Mouse (Mus musculus): ENCODE measurements around the gene Hoxb4.

Gene Hoxb4

GRCm38 (mm10) chr11:96311520-96312417, 6.3 kb upstream of the Hoxb4 start:
- intact Hi-C loops (cut with DNase I), result no loop called here

- intact Hi-C loops (cut with DNase I), result no loop called here
Observed at GRCm38 (mm10) chr11:96313134-96313533, 4.9 kb upstream of the Hoxb4 start.

DNA sequence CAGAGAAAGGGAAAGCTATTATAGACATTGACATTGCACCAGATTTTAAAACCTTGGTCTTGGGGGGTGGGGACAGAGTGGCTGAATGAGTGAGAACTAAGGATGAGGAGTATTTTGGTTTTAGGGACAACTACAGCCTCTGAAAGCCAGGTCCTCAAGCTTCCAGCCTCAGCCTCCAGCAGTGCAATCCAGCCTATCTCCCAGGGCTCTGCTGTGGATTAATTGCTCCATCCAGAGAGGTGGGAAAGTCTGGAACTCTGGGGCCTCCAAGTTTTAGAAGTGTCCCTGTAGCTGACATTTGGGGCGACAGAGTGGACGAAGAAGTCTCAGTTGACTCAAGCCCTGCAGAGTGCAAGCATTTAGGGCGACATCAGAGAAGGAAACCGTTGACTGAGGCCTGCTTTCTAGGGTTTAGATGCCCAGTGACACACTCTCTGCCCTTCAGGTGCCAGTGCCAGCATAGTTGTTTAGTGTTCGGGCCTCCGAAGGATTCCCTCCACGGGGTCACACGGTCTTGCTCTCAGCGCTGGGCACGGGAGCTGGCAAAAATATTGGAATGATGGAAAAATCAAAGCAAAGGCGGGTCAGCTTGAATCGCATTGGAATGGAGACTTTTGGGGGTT, 4.2 kb upstream of the Hoxb4 start:
- intact Hi-C loops (cut with DNase I), result no loop called here

DNA sequence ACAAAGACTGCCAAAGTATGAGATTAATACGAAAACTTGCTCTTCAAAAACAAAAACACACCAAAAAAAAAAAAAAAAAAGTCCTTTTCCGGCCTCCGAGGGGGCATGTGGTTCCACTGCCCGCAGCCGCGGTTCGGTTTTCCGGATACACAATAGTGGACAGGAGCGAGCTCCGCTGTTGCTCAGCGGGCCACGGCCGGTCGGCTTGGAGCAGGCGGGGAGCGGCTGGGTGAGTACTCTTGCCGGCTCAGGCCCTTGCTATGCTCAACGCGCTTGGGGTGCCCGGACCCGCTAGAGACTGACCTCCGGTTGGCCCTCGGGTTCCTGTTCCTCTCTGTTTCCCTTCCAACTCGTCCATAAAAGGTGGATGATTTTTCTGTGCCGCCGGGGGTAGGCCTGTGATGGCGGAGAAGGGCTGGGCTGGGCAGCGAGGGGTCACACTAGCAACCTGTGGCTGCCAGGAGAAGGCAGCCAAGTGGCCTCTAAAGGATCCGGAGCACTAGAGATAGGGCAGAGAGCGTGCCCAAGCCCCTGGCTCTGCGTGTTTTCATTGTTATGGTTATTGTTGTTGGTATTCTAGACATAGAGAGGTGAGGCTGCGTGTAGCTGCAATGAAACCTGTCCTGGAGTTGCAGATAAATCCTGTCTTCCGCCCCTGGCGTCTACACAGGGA, 3.3 kb upstream of the Hoxb4 start:
- intact Hi-C loops (cut with DNase I), result loop anchor here (5.0 kb wide), 1 partner anchor 37 kb away; the partner anchor contains the start of gene Hoxb2

DNA sequence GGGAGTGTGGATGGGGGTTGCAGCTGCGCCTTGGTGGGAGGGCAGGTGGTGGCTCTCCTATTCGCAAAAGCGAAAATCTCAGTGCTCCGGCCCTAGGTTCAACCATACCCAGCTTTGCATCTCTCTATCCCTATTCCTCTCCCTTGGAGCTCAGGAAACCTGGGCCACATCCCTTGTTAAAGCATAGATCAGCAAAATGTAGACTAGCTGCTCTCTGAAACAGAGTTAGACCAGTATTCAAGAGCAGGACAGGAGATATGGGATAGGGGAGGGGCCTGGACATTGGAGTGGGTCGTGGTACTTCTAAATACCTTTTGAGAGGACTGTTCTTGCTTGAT, 2.8 kb upstream of the Hoxb4 start:
- intact Hi-C loops (cut with DNase I), result loop anchor here (5.0 kb wide), 1 partner anchor 37 kb away; the partner anchor contains the start of gene Hoxb2

- intact Hi-C loops (cut with DNase I), result loop anchor here (5.0 kb wide), 1 partner anchor 35 kb away; the partner anchor contains the start of gene Hoxb2
Observed at GRCm38 (mm10) chr11:96316696-96317607, 1.1 kb upstream of the Hoxb4 start.

GRCm38 (mm10) chr11:96318368-96319070, 452 bp downstream of the Hoxb4 start:
- intact Hi-C loops (cut with DNase I), result loop anchor here (5.0 kb wide), 1 partner anchor 34 kb away; the partner anchor contains the start of gene Hoxb2

DNA sequence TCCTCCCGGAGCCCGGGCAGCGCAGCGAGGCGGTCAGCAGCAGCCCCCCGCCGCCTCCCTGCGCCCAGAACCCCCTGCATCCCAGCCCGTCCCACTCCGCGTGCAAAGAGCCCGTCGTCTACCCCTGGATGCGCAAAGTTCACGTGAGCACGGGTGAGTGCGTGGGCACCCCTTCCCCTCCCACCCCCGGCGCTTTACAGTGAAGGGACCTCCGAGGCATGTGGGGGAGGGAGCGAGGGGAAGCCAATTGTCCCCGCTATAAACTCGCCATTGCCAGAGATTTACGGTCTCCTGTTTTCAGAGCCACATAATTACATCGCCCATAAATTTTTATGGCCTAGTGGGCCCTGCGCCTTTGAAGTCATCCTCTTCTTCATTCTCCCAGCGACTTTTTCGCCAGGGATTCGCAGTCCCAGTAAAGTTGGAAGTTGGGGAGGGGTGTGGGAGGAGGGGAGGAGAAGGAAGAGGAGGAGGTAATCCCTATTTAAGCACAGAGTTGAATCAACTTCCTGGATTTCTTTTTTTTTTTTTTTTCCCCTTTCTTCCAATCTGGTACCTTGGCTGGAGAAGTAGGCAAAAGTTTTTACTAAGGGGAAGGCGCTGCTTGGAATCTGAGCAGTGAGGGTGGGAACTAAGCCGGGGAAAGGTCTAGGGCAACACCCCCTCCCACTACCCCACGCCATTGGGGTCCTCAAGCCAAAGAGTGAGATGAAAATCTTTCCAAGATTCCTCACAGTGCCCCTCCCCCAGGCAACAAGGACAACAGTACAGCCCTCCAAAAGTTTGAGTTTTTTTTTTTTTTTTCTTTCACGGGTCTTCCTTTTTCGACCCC, 1.2 kb downstream of the Hoxb4 start:
- intact Hi-C loops (cut with DNase I), result loop anchor here (5.0 kb wide), 1 partner anchor 33 kb away; the partner anchor contains the start of gene Hoxb2

DNA sequence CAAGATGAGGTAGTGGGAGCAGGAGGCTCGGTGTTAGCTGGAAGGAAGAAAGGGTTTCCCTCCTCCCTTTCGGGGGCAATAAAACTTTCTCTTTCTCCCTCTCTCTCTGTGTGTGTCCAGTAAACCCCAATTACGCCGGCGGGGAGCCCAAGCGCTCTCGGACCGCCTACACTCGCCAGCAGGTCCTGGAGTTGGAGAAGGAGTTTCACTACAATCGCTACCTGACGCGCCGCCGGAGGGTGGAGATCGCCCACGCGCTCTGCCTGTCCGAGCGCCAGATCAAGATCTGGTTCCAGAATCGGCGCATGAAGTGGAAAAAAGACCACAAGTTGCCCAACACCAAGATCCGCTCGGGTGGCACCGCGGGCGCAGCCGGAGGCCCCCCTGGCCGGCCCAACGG, 1.8 kb downstream of the Hoxb4 start:
- intact Hi-C loops (cut with DNase I), result loop anchor here (5.0 kb wide), 1 partner anchor 32 kb away; the partner anchor contains the start of gene Hoxb2

DNA sequence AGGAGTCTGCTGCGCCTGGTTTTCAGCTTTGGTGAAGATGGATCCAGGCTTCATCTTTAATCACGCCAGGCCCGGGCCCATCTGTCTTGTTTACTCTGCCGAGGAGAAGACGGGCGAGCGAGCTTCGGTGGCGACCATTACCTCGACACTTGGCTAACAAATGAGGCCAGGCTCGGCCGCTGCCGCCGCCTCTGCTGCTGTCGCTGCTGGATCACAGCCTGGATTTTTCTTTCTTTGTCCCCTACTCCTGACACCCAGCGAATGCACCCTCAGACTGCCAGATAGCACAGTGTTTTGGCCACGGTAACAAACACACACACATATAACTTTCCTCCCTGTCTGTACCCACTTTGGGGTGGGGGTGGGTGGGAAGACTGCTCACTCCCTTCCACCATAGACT, 2.6 kb downstream of the Hoxb4 start:
- intact Hi-C loops (cut with DNase I), result no loop called here

DNA sequence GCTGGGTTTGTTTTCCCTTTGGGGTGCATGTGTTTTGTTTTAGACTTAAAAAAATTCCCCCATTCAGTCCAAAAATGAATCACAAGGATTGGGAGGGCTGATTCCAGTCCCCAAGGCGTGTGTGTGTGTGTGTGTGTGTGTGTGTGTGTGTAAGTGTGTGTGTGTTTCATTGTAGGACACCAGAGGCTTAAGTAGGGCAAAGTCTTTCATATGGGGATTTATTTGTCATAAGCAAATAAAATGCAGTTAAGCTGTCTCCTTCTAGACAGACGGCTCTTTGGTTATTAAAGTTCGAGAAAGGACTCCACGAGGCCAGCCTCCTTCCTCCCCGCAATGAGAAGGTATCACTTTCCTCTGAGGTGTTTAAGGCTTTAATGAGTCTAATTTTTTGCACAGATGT, 3.8 kb downstream of the Hoxb4 start:
- intact Hi-C loops (cut with DNase I), result no loop called here

DNA sequence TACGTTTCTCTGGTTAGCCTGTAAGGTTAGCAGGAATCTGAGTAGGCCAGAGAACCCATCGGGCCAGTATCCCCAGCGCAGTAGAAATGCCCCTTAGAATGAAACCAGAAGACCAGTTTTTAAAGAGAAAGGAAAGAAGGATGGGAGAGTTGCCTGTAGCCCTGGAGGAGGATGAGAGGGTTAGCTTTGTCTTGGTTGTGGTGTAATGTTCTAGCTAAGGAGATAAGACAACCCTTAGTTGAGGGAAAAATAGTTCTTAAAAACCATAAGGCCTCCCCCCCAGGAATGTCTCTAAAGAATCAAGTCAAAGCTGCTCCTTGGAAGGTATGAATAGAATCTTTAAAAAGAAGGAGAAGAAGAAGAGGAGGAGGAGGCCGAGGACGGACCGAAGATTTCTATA, 4.7 kb downstream of the Hoxb4 start:
- intact Hi-C loops (cut with DNase I), result no loop called here

DNA sequence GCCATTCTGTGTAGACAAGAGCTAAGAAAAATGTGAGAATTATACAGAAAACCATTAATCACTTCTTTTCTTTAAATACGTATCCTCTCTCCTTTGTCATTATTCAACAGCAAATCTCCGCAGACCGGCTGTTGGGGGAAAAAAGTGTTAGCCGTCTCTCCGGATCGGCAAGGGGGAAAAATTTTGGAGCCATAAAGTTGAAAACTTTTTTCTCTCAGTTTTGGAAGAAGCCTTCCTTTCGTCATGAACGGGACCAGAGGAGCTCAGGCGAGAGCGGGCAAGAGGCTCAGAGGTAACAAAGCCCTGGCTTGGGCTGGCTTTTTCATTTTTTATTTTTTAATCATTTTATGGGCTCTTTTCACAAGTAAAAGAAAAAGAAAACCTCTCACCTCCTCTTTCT, 5.1 kb downstream of the Hoxb4 start, which contains the start of gene Hoxb3:
Gene Hoxb3 (plus strand): TSS at position 173 of the 400 bp plus-strand sequence.
- intact Hi-C loops (cut with DNase I), result no loop called here

GRCm38 (mm10) chr11:96324125-96324524, 6.1 kb downstream of the Hoxb4 start:
- intact Hi-C loops (cut with DNase I), result loop anchor here (2.0 kb wide), 1 partner anchor 19 kb away; no protein-coding TSS in a partner anchor

GRCm38 (mm10) chr11:96324965-96325364, 6.9 kb downstream of the Hoxb4 start:
- intact Hi-C loops (cut with DNase I), result loop anchor here (2.0 kb wide), 1 partner anchor 18 kb away; no protein-coding TSS in a partner anchor

DNA sequence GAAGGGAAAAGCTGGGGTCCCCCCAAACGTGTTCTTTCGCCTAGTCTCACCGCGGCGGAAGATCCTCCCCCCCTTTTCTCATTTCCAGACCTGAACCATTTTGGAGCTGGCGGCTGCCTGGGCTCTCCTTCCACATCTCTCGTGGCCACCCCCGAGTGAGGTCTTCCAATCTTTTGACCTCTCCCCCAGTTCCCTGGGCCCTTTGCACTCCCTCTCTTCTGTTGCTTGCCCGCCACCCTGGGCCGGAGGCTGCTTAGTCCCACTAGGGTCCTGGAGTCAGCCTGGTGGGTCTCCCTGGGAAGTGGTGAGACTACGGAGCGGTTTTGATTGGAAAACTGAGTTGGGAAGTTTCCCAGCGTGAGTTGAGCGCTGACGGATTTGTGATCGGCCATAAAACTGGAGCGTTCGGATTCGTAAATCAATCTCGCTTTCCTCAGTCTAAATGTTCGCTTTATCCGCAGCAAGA, 7.7 kb downstream of the Hoxb4 start:
- intact Hi-C loops (cut with DNase I), result loop anchor here (2.0 kb wide), 1 partner anchor 17 kb away; no protein-coding TSS in a partner anchor

DNA sequence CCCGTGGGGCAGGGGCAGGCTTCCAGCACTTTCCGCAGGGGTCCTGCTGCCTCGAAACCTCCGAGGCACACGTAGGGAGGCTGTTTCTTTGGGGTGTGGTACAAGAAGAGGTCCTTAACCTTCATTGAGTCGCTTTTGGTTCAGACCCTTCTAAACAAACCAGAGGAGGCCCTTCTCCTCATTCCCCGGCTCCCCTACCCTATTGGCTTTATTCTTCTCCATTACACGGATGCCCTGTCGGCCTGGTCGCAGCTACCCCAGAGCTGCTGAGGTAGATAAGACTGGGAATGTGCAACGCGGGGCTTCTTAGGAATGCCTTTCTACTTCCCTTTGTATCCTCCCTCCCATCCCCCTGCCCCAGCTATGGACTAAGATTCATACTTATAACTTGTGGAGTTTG, 8.6 kb downstream of the Hoxb4 start:
- intact Hi-C loops (cut with DNase I), result no loop called here

DNA sequence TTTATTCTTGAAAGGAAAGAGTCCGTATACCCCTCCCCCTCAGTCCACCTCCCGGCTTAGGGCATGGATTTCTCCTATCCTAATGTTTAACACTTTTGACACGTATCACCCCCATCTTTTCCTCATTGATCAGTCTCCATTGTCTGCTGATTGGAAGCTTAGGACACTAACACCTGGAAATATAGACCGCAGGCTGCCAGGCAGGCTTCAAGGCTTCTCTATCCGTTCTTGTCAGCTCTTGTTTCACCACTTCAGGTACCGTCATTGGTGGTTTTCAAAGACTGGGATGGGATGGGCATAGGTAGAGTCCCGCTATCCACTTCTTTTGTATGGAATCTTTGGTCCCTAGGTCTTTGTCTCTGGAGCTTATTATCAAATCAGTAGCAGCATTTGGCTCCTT, 9.1 kb downstream of the Hoxb4 start:
- intact Hi-C loops (cut with DNase I), result no loop called here

DNA sequence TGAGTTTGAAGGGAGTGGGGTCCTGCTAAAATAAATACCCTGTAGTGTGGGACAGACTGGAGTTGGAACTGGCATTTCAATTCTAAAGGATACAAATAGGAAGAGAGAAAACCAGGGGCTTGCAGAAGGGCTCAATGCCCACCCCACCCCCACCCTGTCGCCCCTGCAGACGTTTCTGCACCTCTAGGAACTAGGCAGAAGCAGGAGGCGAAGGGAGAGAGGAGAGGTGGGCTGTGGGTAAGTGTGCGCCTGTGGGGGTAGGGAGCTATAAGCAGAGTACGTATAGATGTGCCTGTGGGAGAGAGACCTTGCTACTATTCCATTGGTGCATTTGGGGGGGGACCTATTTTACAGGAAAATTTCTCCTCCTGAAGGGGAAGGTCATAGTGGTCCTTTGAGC, 9.7 kb downstream of the Hoxb4 start:
- intact Hi-C loops (cut with DNase I), result no loop called here

Measured in adrenal gland (tissue).